Mouse (Mus musculus) midbrain, embryonic 12.5 days (tissue): ENCODE measurements around the gene Cabp4. TPM values are rescaled to one million over a fixed set of nuclear protein-coding genes. Genes with fewer than 3 reads are reported as not detected.
A peak's percentile ranks its signal among the peaks of the same experiment; 100 is the strongest.

ENCODE experiments used
- ATAC-seq: fragments of 200-750 bp; cut with Nextera tagmentation; 2 replicates; pipeline ENCODE4 v1.8.0; 2017; ENCODE audit warnings: low read depth, moderate TSS enrichment, moderate library complexity; ENCODE audit not compliant: low FRiP score
- H3K27ac ChIP-seq: fragments of 300-500 bp; sonication (generic); replicated peaks from 2 replicates; pipeline ENCODE4 v1.5.1; 2016; ENCODE audit warnings: mild to moderate bottlenecking
- H3K27me3 ChIP-seq: fragments of 300-500 bp; sonication (generic); 2 replicates; pipeline ENCODE4 v1.6.1; 2016; ENCODE audit warnings: mild to moderate bottlenecking
- H3K36me3 ChIP-seq: fragments of 300-500 bp; sonication (generic); 2 replicates; pipeline ENCODE4 v1.6.1; 2016
- H3K4me1 ChIP-seq: fragments of 300-500 bp; sonication (generic); 2 replicates; pipeline ENCODE4 v1.6.1; 2016
- H3K4me2 ChIP-seq: fragments of 300-500 bp; sonication (generic); replicated peaks from 2 replicates; pipeline ENCODE4 v1.6.1; 2016; ENCODE audit warnings: mild to moderate bottlenecking, moderate library complexity
- H3K4me3 ChIP-seq: fragments of 300-500 bp; sonication (generic); 2 replicates; pipeline ENCODE4 v1.5.1; 2016; ENCODE audit warnings: mild to moderate bottlenecking
- H3K9ac ChIP-seq: fragments of 300-500 bp; sonication (generic); replicated peaks from 2 replicates; pipeline ENCODE4 v1.6.1; 2016; ENCODE audit warnings: mild to moderate bottlenecking, moderate library complexity
- H3K9me3 ChIP-seq: fragments of 300-500 bp; sonication (generic); 2 replicates; pipeline ENCODE4 v1.6.1; 2016; ENCODE audit warnings: mild to moderate bottlenecking
- WGBS: fragments of 180-500 bp; shearing (Covaris S2); methylation state at CpG from one replicate; pipeline ENCODE4 v1.1.7; 2016; 5-methylcytosine and 5-hydroxymethylcytosine counted together
- polyA plus RNA-seq: library from polyadenylated mRNA; unstranded; fragments of >200 nt; fragmentation: Nextera tagmentation; extraction: Ambion mirVana; gene quantifications from 2 replicates; pipeline ENCODE4 v1.2.1, GENCODE M21; 2016

Gene Cabp4
- polyA plus RNA-seq, 1 experiment from 2014 or later: 0.14 TPM

DNA sequence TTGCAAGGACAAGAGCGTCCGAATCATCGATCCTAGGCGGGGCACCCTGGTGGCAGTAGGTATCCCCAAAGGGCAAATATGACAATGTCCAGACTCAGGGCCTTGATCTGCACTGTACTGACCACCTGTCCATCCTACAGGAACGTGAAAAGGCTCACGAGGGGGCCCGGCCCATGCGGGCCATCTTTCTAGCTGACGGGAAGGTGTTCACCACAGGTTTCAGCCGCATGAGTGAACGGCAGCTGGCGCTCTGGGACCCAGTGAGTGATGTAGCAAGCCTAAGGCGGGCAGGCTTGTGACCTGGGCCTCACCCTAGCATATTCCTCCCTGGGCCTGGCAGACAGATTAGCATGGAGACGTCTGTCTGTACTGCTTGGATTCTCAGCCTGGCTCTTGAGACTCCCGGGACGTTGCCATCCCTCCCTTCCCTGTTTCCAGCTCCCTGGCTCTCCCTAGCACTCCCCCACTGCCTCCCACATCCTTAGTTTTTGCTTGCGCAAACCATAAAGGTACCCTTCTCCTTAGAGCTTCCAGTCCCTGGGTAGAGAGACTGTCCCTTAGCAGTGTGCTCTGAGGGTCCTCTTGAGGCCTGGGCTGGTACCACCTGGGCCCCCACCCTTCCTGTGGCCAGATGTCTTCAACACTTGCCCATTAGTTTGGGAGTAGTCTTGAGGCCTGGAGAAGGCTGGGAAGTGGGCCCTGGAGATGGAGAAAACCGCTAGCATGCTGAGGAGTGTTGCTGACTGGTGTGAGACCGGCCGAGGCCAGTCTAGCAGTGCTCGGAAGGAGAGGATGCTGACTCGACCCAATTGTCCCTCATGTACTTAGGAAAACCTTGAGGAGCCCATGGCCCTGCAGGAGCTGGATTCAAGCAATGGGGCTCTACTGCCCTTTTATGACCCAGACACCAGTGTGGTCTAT, 7.0 kb upstream of the Cabp4 start:
- Histone ChIP-seq H3K36me3 (peaks cover 30% of the 10 kb centered on the region), H3K4me3 (no peak overlapping the region), H3K9ac (no peak overlapping the region; the same call in 1 of the 2 replicates), H3K27ac (no peak overlapping the region), H3K27me3 (no peaks in the 10 kb centered on the region), H3K4me2 (no peak overlapping the region), H3K4me1 (peaks cover 22% of the 10 kb centered on the region), H3K9me3 (no peaks in the 10 kb centered on the region)
- ATAC-seq: no peak
- 90% methylated on average over 22 of the region's 22 CpGs for WGBS

DNA sequence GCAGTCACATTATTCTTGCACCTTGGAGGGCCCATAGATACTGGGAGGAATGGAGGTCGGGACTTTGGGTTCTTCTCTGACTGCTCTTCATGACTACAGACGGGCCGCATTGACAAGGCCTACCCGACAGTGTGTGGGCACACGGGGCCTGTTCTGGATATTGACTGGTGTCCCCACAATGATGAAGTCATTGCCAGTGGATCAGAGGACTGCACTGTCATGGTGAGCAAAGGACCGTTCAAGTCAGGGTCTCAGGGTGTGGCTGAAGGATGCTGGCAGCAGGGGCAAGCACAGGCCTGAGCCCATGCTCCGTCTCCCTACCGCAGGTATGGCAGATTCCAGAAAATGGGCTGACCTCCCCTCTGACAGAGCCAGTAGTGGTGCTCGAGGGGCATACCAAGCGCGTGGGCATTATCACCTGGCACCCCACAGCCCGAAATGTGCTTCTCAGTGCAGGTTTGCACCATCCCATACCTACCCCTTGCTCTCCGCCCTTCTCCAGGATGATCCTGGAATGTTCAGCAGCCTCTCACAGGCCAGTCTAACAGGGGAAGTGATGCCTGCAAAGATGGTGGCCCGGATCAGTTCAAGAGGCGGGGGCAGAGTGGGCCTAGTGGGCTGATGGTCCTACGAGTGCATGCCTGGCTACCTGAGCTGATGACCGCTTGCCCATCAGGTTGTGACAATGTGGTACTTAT, 6.1 kb upstream of the Cabp4 start:
- Histone ChIP-seq H3K4me1 (peaks cover 22% of the 10 kb centered on the region), H3K9ac (peak overlapping the region; percentile 86), H3K9me3 (no peaks in the 10 kb centered on the region), H3K4me3 (no peak overlapping the region), H3K36me3 (peaks cover 27% of the 10 kb centered on the region), H3K4me2 (peak overlapping the region; percentile 86), H3K27ac (no peak overlapping the region), H3K27me3 (no peaks in the 10 kb centered on the region)
- ATAC-seq: no peak
- 93% methylated on average over 17 of the region's 17 CpGs for WGBS

DNA sequence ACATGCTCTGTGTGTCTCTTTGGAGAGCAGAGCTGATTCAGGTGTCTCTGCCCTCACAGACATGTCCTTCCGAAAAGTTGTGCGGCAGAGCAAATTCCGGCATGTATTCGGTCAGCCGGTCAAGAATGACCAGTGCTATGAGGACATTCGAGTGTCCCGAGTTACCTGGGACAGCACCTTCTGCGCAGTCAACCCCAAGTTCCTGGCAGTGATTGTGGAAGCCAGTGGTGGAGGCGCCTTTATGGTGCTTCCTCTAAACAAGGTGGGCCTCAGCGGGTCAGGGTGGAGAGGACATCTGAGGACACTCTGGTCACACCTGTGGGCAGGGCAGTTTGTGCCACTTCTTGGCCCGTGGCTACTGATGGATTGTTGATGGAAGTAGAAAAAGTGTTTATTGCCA, 5.5 kb upstream of the Cabp4 start:
- Histone ChIP-seq H3K36me3 (peaks cover 27% of the 10 kb centered on the region), H3K4me2 (peak overlapping the region; percentile 86), H3K9me3 (no peaks in the 10 kb centered on the region), H3K4me3 (peak overlapping the region; percentile 85), H3K4me1 (peaks cover 22% of the 10 kb centered on the region), H3K27ac (no peak overlapping the region), H3K9ac (peak overlapping the region; percentile 86), H3K27me3 (no peaks in the 10 kb centered on the region)
- WGBS: 91% methylated on average over 11 of the region's 11 CpGs
- ATAC-seq: no peak

DNA sequence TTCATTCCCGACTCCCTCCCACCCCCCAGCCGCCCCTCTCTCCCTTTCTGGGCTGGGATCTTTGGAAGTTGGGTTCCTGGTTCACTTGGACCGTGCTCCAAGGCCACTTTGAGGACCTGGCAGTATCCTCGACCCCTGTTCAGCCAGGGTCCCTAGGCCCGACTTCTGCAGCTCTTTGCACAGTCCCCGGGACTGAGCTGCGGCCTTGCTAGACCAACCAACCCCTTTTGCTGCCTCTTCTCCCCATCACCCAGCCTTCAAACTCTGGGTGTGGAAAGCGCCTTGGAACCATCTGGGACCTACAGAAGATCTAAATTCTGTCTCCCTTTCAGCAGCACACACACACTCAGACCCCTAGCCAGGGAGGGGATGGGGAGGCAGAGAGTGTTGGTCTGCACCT, 5.0 kb upstream of the Cabp4 start:
- Histone ChIP-seq H3K36me3 (peaks cover 25% of the 10 kb centered on the region), H3K27me3 (no peaks in the 10 kb centered on the region), H3K4me2 (peak overlapping the region; percentile 86), H3K4me1 (peaks cover 22% of the 10 kb centered on the region), H3K9ac (peak overlapping the region; percentile 86), H3K9me3 (no peaks in the 10 kb centered on the region), H3K4me3 (peak overlapping the region; percentile 85), H3K27ac (peak overlapping the region; percentile 47; the same call in 1 of the 2 replicates)
- ATAC-seq: no peak; the same call in 1 of the 2 replicates
- WGBS: 6% methylated on average over 7 of the region's 8 CpGs

DNA sequence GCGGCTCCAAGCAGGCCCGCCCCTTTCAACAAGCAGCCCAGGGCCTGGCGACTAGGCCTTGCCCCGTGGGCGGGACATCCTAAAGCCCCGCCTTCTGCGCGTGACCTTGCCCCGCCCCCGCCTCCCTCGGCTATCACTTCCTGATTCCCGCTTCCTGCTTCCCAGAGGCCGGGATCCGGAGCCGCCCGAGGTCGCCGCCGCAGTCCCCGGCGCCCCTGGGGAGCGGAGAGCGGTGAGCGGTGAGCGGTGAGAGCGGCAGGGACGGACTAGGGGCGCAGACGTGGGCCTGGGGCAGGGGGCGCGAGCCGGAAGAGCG, 4.6 kb upstream of the Cabp4 start, which contains the start of gene Coro1b:
Coro1b (plus strand) TSS at position 129 of the 316 bp plus-strand sequence.
- H3K36me3 ChIP-seq: peaks cover 22% of the 10 kb centered on the region
- peak within 1 kb of the TSS; percentile 86 for H3K9ac ChIP-seq
- no peaks in the 10 kb centered on the region for H3K27me3 ChIP-seq
- H3K4me1 ChIP-seq: peaks cover 22% of the 10 kb centered on the region
- H3K4me2 ChIP-seq: peak within 1 kb of the TSS; percentile 86
- peak within 1 kb of the TSS; percentile 47 for H3K27ac ChIP-seq
- H3K4me3 ChIP-seq: peak within 1 kb of the TSS; percentile 85
- ATAC-seq: peak; percentile 96
- WGBS: under 1% methylated on average over 33 of the region's 33 CpGs
- no peaks in the 10 kb centered on the region for H3K9me3 ChIP-seq

DNA sequence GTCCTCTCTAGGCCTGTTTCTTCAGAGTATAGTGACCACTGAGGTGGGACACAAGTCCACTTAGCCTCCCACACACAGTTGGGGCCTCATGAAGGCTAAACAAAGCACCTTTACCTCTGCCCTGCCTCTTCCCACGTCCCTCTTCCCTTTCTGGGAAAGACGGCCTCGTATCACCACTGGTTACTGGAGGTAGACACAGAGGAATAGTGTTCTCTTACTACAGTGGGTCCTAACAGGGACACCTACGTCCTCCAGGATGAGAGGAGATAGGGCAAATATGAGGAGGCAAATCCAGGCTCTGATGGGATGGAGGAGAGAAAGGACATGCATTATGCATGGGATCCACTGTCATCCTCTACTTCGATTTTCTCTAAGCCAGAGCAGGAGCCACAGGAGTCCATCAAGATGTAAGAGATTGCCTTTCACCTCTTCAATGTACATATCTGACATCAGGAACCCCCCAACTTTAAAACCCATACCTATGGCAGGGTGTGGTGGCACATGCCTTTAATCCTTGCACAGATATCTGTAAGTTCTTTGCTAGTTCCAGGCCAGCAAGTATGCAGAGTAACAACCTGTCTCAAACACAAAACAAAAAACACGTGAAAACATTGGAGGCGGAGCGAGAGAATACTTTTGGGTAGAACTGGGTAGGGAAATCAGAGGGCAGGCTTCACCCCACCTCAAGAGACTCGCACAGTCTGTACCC, 4.1 kb upstream of the Cabp4 start:
- H3K27ac ChIP-seq: peak overlapping the region; percentile 47
- ATAC-seq: peak; percentile 38

DNA sequence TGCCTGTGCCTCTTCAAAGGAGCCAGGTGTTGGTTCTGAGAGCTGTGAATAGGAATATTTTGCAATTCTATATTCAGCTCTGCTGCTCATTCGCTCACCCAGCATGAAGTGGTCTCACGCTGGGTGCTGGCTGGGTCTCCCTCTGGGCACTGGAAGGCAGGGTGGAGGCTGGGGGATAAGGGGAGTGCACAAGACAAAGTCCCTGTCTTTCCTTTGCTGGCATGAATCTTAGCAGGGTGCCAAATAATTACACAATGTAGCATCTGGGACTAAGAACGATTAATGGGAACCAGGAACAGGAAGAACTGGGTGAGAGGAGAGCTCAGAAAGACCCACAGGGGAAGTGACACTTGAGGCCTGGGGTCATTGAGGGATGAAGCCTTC, 3.2 kb upstream of the Cabp4 start:
- 53% methylated on average over 3 of the region's 3 CpGs for WGBS
- no peak overlapping the region for H3K9ac ChIP-seq

More for the DNA sequence above, 4.1 kb upstream of the Cabp4 start:
- H3K9me3 ChIP-seq: no peaks in the 10 kb centered on the region
- H3K9ac ChIP-seq: peak overlapping the region; percentile 86
- WGBS: 29% methylated on average over 9 of the region's 9 CpGs
- peak overlapping the region; percentile 86 for H3K4me2 ChIP-seq
- H3K4me3 ChIP-seq: peak overlapping the region; percentile 85
- H3K36me3 ChIP-seq: peaks cover 17% of the 10 kb centered on the region
- peaks cover 22% of the 10 kb centered on the region for H3K4me1 ChIP-seq
- H3K27me3 ChIP-seq: no peaks in the 10 kb centered on the region; the same call in 1 of the 2 replicates

DNA sequence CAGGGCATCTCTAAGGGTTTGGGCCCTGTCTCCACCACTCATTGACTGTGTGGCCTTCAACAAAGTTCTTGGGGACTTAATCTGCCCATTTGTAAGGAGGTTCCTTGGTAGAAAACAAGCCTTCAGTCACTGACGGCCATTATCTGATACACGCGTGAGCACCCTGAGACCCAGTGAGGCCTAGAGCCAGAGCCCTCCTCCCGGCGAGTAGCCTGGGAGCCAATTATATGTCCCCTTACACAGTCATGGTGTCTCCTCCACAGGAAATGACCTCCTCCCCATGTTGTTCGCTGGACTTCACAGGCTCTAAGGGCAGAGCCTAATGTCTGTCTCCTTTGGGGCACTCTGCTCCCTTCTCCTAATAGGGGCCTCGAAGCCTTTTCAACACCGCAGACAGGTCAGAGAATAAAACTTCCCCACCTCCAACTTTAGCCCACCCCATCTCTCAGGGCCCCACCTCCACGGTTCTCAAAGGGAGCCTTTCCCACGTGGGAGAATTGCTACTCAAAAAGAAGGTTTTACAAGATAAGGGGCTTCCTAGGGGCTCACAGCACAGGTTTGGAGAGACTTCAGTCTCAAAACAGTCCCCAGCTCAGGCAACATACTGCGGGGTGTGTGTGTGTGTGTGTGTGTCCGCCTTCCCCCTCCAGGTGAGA, 2.7 kb upstream of the Cabp4 start:
- Histone ChIP-seq H3K27me3 (no peaks in the 10 kb centered on the region; the same call in 1 of the 2 replicates), H3K4me2 (no peak overlapping the region), H3K9ac (no peak overlapping the region), H3K27ac (no peak overlapping the region), H3K36me3 (peaks cover 12% of the 10 kb centered on the region), H3K9me3 (no peaks in the 10 kb centered on the region), H3K4me1 (peaks cover 22% of the 10 kb centered on the region), H3K4me3 (no peak overlapping the region)
- no peak for ATAC-seq
- WGBS: 61% methylated on average over 12 of the region's 12 CpGs

More for the DNA sequence above, 3.2 kb upstream of the Cabp4 start:
- Histone ChIP-seq H3K4me1 (peaks cover 22% of the 10 kb centered on the region), H3K4me3 (no peak overlapping the region), H3K27me3 (no peaks in the 10 kb centered on the region; the same call in 1 of the 2 replicates), H3K4me2 (no peak overlapping the region), H3K9me3 (no peaks in the 10 kb centered on the region), H3K36me3 (peaks cover 12% of the 10 kb centered on the region), H3K27ac (no peak overlapping the region)
- no peak for ATAC-seq

DNA sequence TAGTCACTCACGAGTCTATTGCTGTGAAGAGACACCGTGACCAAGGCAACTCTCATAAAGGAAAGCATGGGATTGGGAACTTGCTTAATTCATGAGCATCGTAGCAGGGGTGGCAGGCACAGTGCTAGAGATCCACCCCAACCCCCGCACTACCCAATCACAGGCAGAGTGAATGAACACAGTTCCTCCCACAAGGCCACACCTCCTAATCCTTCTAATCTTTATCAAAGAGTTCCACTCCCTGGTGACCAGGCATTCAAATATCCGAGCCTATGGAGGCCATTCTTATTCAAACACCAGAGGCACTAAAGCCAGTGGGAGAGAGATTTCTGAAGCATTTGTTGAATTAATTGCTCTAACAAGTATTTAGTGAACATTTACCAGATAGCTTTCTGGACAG, 2.1 kb upstream of the Cabp4 start:
- H3K9ac ChIP-seq: no peak overlapping the region
- H3K4me3 ChIP-seq: no peak overlapping the region
- no peak overlapping the region for H3K27ac ChIP-seq
- H3K4me2 ChIP-seq: no peak overlapping the region
- no peaks in the 10 kb centered on the region; the same call in 1 of the 2 replicates for H3K27me3 ChIP-seq
- H3K9me3 ChIP-seq: no peaks in the 10 kb centered on the region
- peaks cover 7% of the 10 kb centered on the region for H3K36me3 ChIP-seq
- WGBS: 81% methylated on average over 5 of the region's 5 CpGs
- no peak for ATAC-seq
- peaks cover 22% of the 10 kb centered on the region for H3K4me1 ChIP-seq

DNA sequence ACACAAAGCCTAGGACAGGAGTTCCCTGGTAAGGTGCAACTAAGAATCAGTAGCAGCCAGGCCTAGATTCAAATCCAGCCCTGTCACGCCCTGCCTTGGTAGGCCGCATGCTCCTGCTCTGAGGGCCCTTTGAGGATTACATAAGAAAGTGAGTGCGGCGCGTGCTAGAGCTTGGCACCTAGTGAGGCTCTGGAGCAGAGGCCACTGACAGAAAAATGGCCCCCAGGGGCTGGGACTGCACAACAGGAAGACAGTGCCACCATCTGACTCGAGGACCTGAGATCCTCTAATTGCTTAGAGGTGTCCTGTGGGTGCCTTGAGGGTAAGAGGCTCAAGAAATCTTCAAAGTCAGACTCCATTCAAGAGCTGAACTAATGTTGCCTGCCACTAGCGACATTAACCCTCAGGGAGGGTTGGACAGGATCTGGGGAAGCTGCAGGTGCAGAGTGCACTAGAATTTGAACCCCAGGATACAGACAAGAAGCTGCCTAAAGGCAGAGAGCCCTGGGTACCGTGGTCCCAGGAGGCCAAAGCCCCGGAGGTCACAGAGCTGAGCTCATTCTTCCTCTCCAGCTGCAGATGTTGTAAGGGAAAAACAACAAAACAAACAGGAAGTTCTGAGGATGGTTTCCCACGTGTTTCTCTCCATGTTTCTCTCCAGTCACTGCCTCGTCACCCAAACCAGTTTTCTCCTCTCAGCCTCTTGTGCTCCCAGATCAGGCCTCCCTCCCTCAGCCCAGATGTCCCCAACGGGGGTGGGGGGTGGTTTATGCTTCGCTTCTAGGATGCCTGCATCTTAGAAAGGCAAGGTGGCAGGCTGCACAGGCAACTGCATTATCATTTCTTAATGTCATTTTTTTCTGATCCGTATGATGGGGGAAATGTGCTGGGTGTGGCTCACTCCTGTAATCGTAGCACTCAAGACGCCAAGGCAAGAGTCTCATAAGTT, 991 bp upstream of the Cabp4 start:
- no peak overlapping the region for H3K4me3 ChIP-seq
- H3K36me3 ChIP-seq: no peaks in the 10 kb centered on the region
- no peaks in the 10 kb centered on the region for H3K9me3 ChIP-seq
- H3K4me1 ChIP-seq: peaks cover 18% of the 10 kb centered on the region
- 85% methylated on average over 16 of the region's 16 CpGs for WGBS
- no peaks in the 10 kb centered on the region; the same call in 1 of the 2 replicates for H3K27me3 ChIP-seq
- H3K9ac ChIP-seq: no peak overlapping the region
- no peak overlapping the region for H3K27ac ChIP-seq
- no peak overlapping the region for H3K4me2 ChIP-seq
- no peak for ATAC-seq
